Mouse (Mus musculus) hindlimb bud, embryonic 11.5 days (tissue): ENCODE measurements around the gene Unc93b1.
"Not testable (repeated sequence)": the region's sequence is repeated elsewhere in the genome, so short reads cannot be mapped to it uniquely, and the experiment has no call there.

Source experiments
- DNase-seq: peaks from one replicate; pipeline ENCODE4 v3.0.0-alpha.2; 2012; ENCODE audit warnings: low read depth, low spot score; ENCODE audit errors: extremely low spot score

The Unc93b1 gene

DNA sequence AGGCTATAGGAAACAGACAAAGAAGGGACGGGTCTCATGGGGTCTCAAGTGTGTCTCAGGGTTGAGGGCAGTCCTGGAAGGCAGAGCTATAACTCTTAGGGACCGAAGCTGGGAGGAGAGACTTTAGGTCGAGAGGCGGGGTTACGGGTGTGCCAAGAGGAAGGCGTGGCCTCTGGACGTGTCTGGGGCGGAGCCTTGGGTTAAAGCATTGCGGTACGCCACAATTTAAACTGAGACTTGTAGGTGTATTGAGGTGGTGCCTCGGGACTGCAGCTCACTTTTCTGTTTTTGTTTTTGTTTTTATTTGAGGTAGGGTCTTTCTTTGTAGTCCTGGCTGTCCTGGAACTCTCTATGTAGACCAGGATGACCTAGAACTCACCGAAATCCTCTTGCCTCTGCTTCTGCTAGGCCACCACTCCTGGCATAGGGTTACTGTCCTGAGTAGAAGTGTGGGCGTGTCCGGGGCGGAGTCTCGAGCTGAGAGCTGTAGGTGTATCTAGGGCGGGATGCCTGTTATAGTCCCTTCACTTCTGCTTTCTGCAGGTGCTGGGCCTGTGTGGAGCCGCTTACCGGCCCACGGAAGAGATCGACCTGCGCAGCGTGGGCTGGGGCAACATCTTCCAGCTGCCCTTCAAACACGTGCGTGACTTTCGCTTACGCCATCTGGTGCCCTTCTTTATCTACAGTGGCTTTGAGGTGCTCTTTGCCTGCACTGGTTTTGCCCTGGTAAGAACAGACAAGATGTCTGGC lies 8.2 kb downstream of the Unc93b1 start:
- DNase-seq, result no peak

- DNase-seq, result no peak
These were observed 11.0 kb downstream of the Unc93b1 start for GRCm38 (mm10) chr19:3945872-3946564.

DNA sequence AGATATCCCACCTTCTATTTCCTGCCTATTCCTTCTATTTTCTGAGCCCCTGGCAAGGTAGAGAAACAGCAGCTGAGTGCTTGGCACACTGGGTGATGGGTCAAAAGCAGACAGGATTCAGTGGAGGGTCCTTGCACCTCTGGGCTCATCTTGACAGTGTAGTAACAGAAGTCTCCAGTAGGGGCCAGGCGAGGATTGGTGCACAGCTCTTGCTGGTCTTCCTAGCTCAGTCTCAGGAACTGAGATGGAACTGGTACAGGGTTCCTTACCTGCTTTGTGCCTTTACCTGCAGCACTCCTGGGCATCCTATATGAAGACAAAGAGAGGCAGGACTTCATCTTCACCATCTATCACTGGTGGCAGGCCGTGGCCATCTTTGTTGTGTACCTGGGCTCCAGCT lies 11.7 kb downstream of the Unc93b1 start:
- DNase-seq, result peak; percentile 35

- no peak for DNase-seq
These were observed 12.8 kb downstream of the Unc93b1 start for GRCm38 (mm10) chr19:3947813-3948212.

GRCm38 (mm10) chr19:3948546-3948945 lies 13.6 kb downstream of the Unc93b1 start:
- DNase-seq, result no peak

DNA sequence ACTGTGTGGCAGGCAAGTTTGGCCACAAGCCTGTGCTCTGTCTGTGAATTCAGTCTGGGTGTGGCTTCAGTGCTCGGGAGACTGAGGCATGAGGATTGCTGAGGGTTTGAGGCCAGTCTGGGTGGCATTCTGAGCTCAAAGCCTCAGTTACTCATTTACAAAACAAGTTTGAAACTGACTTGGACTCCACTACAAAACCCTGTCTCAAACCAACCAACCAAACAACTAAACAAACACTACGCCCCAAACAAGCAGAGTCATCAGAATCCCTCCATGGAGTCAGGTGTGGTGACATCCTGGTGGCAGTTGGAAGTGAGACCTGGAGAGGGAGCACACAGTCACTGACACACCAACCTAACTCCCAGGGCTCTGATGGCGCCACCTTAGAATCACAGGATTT lies 15.3 kb downstream of the Unc93b1 start:
- DNase-seq, result no peak

DNA sequence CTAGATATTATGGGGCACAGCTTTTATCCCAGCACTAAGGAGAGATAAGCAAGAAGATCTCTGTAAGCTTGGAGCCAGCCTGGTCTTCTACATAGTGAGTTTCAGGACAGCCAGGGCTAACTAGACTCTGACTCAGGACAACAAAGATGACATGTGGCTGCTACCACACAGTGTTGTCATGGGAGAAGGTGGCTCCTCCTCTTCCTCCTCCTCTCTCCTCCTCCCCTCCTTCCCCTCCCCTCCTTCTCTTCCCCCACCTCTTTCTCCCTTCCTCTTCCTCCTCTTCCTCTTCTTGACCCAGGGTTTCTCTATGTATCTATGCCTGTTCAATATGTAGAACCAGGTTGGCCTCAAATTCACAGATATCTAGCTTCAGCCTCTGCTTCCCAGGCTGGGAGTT lies 16.5 kb downstream of the Unc93b1 start:
- DNase-seq, result no peak

DNA sequence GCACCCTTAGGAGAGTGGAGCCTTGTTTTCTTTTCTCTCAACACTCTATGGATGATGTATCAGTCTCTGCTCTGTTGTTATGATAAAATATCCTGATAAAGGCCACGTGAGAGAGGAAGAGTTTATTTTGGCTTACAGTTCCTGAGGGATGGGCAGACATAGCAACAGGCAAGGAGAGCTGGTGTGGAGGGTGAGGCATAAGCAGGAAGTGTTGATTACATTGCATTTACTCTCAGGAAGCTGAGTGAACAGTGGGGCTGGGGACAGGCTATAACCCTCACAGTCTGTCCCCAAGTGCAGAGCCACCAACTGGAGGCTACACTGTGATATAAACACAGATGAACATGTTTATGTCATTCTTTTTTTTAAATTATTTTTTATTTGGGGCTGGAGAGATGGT lies 17.1 kb downstream of the Unc93b1 start:
- DNase-seq, result no peak

DNA sequence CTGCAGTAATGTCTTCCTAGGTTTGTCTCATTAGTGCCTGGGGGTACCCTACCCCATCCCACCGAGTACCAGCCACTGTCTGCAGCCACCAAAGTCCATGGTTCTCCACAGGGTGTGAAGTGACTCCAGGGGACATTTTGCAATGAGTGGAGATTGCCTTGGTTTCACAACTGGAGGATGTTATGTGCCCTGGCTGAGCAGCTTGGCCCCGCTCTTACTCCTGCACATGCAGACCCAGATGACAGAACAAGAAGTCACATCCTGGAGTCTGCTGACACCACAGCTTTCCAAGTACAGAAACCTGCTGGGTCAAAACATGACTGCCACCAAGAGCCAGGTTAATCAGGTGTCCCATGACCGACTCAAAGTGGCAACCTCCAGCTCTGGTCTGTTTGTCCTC lies 20.0 kb downstream of the Unc93b1 start:
- DNase-seq, result no peak

DNA sequence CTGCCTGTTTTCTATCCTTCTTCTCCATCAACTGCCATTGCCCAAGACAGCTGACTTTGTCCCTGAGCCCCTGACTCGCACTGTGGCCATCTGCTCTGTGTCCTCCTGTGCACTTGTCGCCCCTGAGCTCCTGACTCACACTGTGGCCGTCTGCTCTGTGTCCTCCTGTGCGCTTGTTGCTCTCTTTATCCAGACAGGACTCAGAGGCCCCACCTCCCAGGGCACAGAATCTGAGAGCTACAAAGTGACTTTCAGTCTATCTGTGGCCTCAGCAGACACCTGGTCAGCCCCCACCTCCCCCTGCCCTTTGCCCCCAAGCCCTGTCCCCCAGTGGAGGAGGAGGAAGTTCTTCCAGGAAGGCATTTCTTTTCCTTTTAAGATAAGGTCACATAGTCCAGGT lies 20.8 kb downstream of the Unc93b1 start:
- no peak for DNase-seq

DNA sequence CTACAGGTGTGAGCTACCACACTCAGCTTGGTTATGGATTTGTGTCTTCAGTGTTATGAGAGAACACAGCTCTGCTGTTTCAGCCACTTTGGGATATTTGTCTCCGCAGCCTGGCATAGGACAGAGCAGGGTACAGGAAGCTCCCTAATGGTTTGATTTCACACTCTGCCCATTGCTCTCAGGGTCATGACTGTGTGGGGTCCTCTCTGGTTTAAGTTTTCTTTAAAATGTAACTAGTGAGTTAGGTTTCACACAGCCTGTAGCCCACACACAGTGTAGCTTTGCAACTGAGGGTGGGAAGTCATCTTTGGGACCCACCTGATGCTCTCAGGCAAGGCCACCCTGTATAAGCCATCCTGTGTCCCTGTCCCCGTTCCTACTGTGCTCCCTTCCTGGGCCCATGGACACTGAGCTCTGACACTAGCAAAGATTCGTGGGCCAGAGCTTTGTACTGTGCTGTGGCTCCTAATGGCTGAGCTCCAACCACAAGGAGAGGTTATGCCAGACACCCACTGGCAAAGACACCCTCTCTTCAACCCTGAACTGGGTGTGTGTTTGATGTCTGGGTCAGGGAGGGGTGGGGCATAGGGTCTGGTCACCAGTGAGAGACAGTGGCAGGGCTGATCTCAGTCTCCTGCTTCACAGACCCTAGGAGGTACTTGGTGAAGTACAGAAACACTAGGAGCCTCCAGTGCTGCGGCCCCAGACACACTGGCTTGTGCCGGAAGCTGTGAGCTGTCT lies 22.5 kb downstream of the Unc93b1 start:
- not testable (repeated sequence) for DNase-seq

GRCm38 (mm10) chr19:3958470-3958869 lies 23.5 kb downstream of the Unc93b1 start, which contains the start of gene Aldh3b3:
Aldh3b3 (plus strand) TSS chr19:3958645.
- no peak for DNase-seq

- no peak for DNase-seq
These were observed 24.0 kb downstream of the Unc93b1 start for GRCm38 (mm10) chr19:3959030-3959429.

DNA sequence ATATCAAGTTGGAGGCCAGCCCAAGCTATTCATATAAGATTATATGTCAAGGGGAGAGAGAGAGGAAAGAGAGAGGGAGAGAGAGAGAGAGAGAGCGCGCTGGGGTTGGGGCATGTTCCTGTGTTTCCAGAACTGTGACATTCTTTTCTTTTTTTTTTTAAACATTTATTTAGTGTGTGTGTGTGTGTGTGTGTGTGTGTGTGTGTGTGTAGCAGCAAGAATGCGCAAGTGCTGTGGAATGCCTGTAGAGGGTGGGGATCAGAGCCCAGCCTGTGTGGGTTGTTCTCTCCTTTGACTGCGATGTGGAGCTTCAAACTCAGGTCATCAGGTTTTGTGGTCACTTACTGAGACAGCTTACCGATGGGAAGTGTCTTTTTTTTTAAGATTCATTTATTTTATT lies 25.2 kb downstream of the Unc93b1 start:
- DNase-seq, result no peak

DNA sequence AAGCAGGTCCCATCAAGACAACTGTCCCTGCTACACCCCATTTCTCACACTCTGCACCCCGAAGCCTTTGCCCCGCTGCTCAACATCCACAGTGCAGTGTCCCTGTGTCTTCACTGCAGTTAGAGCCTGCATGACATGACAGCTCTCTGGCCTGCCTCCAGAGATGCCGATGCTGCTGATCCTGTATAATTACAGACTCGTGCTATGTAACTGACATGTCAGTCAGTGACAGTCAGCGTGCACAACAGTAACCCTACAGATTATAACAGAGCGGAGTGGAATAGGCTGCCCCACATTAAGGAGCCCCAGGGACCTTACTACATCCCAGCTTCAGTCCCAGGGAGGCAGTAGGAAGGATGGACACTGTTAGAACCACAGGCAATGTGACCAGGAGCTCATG lies 26.8 kb downstream of the Unc93b1 start:
- DNase-seq, result not testable (repeated sequence)

- no peak for DNase-seq
These were observed 27.5 kb downstream of the Unc93b1 start for GRCm38 (mm10) chr19:3962469-3962868.

DNA sequence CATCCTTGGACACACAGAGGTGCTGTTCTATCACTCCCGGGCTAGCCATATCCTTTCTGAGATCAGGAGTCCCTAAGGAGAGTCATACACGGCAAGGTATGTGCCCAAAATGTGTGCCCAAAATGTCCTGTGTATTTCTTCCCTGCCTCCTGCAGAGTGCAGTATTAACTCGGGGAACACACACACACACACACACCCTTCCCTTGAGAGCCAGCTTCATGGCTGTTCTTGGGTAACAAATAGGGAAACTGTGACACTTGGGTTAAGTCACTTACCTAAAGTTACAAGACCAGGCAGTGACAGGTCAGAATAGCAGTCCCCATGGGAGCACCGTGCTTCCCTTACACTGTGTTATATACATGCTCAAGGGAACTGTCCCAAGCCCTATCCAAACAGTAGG lies 29.0 kb downstream of the Unc93b1 start:
- DNase-seq, result no peak

DNA sequence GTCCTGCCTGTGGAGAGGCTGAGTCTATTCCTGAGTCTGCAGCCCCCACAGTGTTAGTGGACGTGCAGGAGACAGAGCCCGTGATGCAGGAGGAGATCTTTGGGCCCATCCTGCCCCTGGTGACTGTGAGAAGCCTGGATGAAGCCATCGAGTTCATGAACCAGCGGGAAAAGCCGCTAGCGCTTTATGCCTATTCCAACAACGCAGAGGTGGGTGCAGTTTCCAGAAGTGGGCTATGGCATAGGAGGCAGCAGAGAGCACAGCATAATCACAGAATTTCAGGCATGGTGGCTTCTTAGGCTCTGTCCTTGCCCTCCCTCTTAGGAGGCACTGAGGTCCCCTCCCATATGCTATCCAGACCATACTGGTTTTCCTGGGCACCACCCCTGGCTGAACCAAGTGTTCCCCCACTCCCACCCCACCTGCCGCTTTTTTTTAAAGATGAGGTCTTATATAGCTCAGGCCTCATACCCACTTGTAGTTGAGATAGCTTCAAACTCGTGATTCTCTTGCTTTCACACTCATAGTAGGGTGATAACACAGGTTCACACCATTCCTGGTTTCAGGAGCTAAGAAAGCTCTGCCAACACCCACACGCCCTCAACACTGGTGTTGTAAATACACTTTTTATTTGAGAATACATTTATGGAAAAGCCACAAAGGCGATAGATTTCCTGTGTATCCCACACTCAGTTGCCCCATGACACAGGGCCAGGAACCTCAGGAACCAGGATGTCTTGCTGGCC lies 31.5 kb downstream of the Unc93b1 start:
- DNase-seq, result no peak

DNA sequence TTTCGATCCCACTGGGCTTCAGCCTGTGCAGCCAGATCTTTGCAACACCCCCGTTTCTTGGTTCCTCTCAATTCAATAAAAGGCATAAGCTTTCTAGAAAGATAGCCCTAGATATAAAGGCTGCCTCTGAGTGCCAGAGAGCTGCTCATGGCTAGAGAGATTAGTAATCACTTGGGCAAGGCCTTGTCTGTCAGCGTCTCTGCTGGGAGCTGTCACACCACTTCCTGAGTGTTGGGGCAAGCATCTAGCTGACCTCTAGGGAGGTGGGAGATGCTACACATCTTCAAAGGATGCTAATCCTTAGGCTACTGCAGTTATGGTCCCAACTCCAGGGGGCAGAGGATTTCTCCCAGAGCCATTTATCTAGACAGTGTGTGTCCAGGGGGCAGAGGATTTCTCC lies 32.3 kb downstream of the Unc93b1 start:
- no peak for DNase-seq

DNA sequence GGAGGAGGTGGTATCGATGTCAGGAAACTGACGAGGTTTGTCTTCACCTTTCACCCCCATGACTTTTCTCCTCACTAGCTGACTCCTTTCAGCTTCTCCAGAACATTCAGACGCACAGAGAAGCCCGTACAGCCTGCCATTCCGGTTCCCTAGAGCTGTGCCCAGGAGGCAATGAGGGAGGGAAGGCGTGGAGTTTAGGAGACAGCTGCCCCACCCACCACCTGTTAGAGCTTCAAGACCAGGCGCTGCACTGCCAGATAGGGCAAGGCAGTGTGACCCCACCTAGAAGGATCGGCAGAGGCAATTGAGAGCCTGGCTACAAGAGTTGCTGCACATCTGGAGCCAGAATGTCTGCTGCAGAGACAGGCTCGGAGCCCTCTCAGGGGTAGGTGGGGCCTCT lies 37.2 kb downstream of the Unc93b1 start, which contains the start of gene Aldh3b2:
Gene Aldh3b2 (plus strand): TSS at position 100 of the 400 bp plus-strand sequence.
- DNase-seq, result no peak

DNA sequence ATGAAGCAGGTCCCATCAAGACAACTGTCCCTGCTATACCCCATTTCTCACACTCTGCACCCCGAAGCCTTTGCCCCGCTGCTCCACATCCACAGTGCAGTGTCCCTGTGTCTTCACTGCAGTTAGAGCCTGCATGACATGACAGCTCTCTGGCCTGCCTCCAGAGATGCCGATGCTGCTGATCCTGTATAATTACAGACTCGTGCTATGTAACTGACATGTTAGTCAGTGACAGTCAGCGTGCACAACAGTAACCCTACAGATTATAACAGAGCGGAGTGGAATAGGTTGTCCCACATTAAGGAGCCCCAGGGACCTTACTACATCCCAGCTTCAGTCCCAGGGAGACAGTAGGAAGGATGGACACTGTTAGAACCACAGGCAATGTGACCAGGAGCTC lies 39.6 kb downstream of the Unc93b1 start:
- DNase-seq, result not testable (repeated sequence)
